Mouse (Mus musculus): ENCODE results near the gene Slco2a1.

DNA sequence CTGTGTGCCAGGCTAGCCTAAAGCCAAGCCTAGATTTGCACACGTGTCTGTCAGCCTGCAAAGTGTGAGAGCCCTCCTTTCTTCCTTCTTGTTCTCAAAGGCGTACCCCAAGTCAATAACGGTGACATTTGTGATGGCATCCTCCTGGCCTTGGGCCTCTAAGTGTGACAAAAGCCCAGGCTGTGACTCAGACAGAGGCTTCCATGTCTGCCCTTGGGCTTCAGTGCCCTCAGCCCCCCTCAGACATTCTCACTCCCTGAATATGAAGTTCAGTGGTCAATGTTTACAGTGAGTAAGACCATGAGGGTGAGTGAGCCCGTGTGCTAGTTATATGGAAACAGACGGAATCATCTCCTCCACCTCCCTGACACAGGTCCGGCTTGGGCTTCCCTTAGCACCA, 29.8 kb upstream of the Slco2a1 start:
- TF ChIP-seq EP300 (IDR thresholded peaks at IDR 0.05; ENCODE audit: low read depth) (no peak), CTCF (IDR thresholded peaks at IDR 0.05; ENCODE audit: low read depth) (no peak)

All from liver, postnatal 0 days (tissue).